Mouse (Mus musculus) heart, embryonic 13.5 days (tissue): ENCODE results near the gene Tmem263. TPM values are rescaled to one million over a fixed set of nuclear protein-coding genes. Genes with fewer than 3 reads are reported as not detected.
A peak's percentile ranks its signal among the peaks of the same experiment; 100 is the strongest.

Experiments
- ATAC-seq: fragments of 200-750 bp; cut with Nextera tagmentation; 2 replicates; pipeline ENCODE4 v1.8.0; 2017; ENCODE audit warnings: moderate TSS enrichment; ENCODE audit not compliant: insufficient number of reproducible peaks, low FRiP score, low TSS enrichment; ENCODE audit errors: extremely low read depth
- H3K27ac ChIP-seq: fragments of 300-500 bp; sonication (generic); replicated peaks from 2 replicates; pipeline ENCODE4 v1.5.1; 2015; ENCODE audit warnings: moderate library complexity, mild to moderate bottlenecking, inconsistent platforms
- H3K27me3 ChIP-seq: fragments of 300-500 bp; sonication (generic); replicated peaks from 2 replicates; pipeline ENCODE4 v1.6.1; 2015; ENCODE audit warnings: mild to moderate bottlenecking, inconsistent platforms
- H3K36me3 ChIP-seq: fragments of 300-500 bp; sonication (generic); 2 replicates; pipeline ENCODE4 v1.6.1; 2015; ENCODE audit warnings: mild to moderate bottlenecking, inconsistent platforms
- H3K4me1 ChIP-seq: fragments of 300-500 bp; sonication (generic); 2 replicates; pipeline ENCODE4 v1.6.1; 2015; ENCODE audit warnings: inconsistent platforms
- H3K4me2 ChIP-seq: fragments of 300-500 bp; sonication (generic); 2 replicates; pipeline ENCODE4 v1.6.1; 2015; ENCODE audit warnings: inconsistent platforms, mild to moderate bottlenecking, moderate library complexity
- H3K4me3 ChIP-seq: fragments of 300-500 bp; sonication (generic); 2 replicates; pipeline ENCODE4 v1.5.1; 2015; ENCODE audit warnings: moderate library complexity, mild to moderate bottlenecking, inconsistent platforms
- H3K9ac ChIP-seq: fragments of 300-500 bp; sonication (generic); 2 replicates; pipeline ENCODE4 v1.6.1; 2015; ENCODE audit warnings: inconsistent platforms, mild to moderate bottlenecking, moderate library complexity
- H3K9me3 ChIP-seq: fragments of 300-500 bp; sonication (generic); 2 replicates; pipeline ENCODE4 v1.6.1; 2016; ENCODE audit warnings: inconsistent platforms
- WGBS: fragments of 180-500 bp; shearing (Covaris S2); methylation state at CpG from one replicate; pipeline ENCODE4 v1.1.7; 2015; ENCODE audit warnings: mixed read lengths; 5-methylcytosine and 5-hydroxymethylcytosine counted together
- polyA plus RNA-seq: library from polyadenylated mRNA; unstranded; fragments of >200 nt; fragmentation: Nextera tagmentation; extraction: Ambion mirVana; gene quantifications from 2 replicates; pipeline ENCODE4 v1.2.1, GENCODE M21; 2015

Tmem263 gene
- 56.0 and 56.6 TPM in 2 replicates for polyA plus RNA-seq

DNA sequence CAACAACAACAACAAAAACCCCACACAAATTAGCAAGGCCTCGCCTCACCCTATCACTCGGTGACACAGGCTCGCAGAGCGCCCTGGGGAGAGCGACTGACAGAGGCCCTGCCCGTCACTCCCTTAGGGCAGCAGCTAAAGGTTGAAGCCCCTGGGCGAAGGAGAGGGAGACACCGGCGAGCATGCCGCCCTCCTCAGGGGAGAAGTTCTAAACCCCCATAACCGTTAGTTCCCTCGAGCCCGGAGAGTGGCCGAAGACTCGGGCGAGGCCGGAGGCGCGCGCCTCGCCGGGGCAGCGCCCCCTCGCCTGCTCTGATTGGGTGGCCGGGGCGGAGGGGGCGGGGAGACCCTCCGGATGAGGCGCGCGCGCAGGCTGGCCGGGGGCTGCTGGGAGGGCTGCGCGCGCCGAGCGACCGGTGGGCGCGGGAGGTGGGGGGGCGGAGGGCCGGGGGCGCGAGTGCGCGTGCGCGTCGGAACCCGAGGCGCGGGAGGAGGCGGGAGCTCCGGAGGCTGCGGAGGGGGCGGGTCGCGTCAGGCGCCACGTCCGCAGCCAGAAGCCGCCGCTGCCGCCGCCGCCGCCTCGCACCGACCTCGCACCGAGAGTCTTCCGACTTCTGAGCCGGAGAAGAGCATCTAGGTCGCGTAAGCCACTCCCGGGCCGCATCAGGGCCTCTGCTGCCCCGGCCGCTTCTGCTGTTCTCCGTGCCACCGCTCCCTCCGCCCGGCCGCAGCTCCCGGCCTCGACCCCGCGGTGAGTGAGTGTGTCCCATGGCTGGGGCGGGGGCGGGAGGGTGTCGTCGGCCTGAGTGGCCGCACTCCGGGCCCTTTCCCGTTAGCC is at the start of gene Tmem263, which contains the start of gene Fhl4:
Tmem263 (plus strand) TSS at position 381 of the 838 bp plus-strand sequence.
Fhl4 (minus strand) TSS at position 249 of the 838 bp plus-strand sequence.
- H3K4me3 ChIP-seq, result peak within 1 kb of the TSS; percentile 87
- H3K27ac ChIP-seq, result peak within 1 kb of the TSS; percentile 95
- peaks cover 21% of the 10 kb centered on the region for H3K4me1 ChIP-seq
- H3K4me2 ChIP-seq, result peak within 1 kb of the TSS; percentile 82
- peak; percentile 98 for ATAC-seq
- H3K27me3 ChIP-seq, result no peaks in the 10 kb centered on the region
- no peaks in the 10 kb centered on the region for H3K36me3 ChIP-seq
- WGBS, result under 1% methylated on average over 70 of the region's 96 CpGs
- H3K9ac ChIP-seq, result peak within 1 kb of the TSS; percentile 99
- H3K9me3 ChIP-seq, result no peaks in the 10 kb centered on the region

DNA sequence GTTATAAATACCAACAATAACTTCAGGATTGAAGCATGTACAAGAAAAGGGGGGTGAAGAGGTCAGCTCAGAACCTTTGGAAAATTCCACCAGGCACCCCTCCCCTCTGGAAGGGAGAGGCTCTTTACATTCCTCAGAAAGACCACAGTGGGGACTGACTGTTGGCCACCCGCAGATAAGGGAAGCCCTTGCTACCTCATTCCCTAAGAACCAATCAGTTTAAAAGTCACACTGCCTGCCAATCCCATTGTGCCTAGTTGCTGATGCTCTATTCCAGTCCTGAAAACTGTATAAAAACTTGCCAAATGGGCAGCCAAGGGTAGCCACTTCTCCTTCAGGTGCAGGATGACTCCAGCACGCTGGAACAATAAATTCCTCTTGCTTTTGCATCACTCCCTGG is 47.6 kb upstream of the Tmem263 start:
- Histone ChIP-seq H3K9me3 (no peaks in the 10 kb centered on the region), H3K4me3 (no peak overlapping the region), H3K4me1 (no peaks in the 10 kb centered on the region), H3K36me3 (no peaks in the 10 kb centered on the region), H3K4me2 (no peak overlapping the region), H3K27ac (no peak overlapping the region), H3K9ac (no peak overlapping the region), H3K27me3 (no peaks in the 10 kb centered on the region)
- WGBS, result 64% methylated on average over 2 of the region's 2 CpGs
- ATAC-seq, result no peak

DNA sequence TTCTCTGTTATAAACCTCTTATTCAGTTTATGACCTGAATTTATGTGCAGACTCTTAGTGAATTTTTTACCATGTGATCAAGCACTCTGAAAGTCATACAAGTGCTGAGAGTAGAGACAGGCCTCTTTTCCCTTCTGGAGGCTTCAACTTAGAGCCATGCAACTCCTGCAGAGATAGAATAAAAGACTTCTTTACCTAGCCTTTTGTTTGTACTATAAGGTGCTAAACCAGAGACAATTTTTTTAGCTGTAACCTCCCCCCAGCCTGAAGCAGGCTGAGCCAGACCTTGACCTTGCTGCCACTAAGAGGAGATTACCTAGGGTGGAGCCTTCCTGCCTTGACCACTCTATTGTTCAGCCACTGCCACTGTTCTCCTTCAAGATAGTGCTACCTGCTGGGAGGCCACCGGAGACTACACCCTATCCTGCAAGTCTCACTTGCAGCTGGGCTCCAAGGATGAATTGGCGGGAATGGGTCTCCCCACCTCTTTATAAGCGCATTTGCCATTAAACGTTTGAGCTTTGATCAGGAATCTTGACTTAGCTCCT is 30.7 kb upstream of the Tmem263 start:
- WGBS, result 45% methylated on average over 4 of the region's 4 CpGs

DNA sequence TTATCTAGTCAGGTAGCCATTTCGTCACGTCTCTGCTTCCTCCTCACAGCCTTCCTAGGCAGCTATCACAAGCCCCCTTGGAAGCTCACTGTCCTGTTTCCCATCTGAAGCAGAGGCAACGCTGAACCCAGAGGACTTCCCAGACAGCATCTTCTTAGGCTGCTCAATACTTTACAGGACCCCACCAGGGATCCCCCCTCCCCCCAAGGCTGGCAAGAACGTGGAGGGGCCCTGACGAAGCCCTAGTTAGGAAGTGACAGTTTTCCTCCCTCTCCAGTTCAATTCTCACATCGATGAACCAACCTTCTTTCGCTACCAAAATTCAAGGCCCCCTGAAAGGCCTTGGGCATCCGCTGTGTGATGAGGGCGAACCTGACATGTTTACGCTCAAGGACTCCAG is 586 bp upstream of the Tmem263 start:
- WGBS, result 1% methylated on average over 10 of the region's 10 CpGs
- no peaks in the 10 kb centered on the region for H3K27me3 ChIP-seq
- H3K36me3 ChIP-seq, result no peaks in the 10 kb centered on the region
- no peaks in the 10 kb centered on the region for H3K9me3 ChIP-seq
- H3K4me2 ChIP-seq, result peak overlapping the region; percentile 82
- peak overlapping the region; percentile 92 for H3K27ac ChIP-seq
- H3K4me1 ChIP-seq, result peaks cover 21% of the 10 kb centered on the region
- peak overlapping the region; percentile 99 for H3K9ac ChIP-seq
- ATAC-seq, result no peak
- peak overlapping the region; percentile 87 for H3K4me3 ChIP-seq

More for the DNA sequence above, 30.7 kb upstream of the Tmem263 start:
- H3K4me1 ChIP-seq, result no peaks in the 10 kb centered on the region
- H3K4me3 ChIP-seq, result no peak overlapping the region
- H3K4me2 ChIP-seq, result no peak overlapping the region
- ATAC-seq, result no peak
- H3K27me3 ChIP-seq, result no peaks in the 10 kb centered on the region
- no peaks in the 10 kb centered on the region for H3K36me3 ChIP-seq
- no peak overlapping the region for H3K9ac ChIP-seq
- peaks cover 5% of the 10 kb centered on the region; the same call in 1 of the 2 replicates for H3K9me3 ChIP-seq
- H3K27ac ChIP-seq, result no peak overlapping the region

- Histone ChIP-seq H3K27me3 (no peaks in the 10 kb centered on the region), H3K36me3 (no peaks in the 10 kb centered on the region), H3K4me2 (peak overlapping the region; percentile 82), H3K9ac (peak overlapping the region; percentile 99), H3K4me1 (peaks cover 21% of the 10 kb centered on the region), H3K27ac (peak overlapping the region; percentile 95), H3K4me3 (peak overlapping the region; percentile 87), H3K9me3 (no peaks in the 10 kb centered on the region)
- WGBS, result under 1% methylated on average over 33 of the region's 34 CpGs
- ATAC-seq, result peak; percentile 7; the same call in 1 of the 2 replicates
Measured at GRCm38 (mm10) chr10:85103085-85103885, 858 bp downstream of the Tmem263 start.

- H3K9me3 ChIP-seq, result no peaks in the 10 kb centered on the region
- no peak overlapping the region for H3K4me3 ChIP-seq
- no peak overlapping the region for H3K4me2 ChIP-seq
- H3K36me3 ChIP-seq, result peaks cover 66% of the 10 kb centered on the region
- no peak overlapping the region for H3K9ac ChIP-seq
- ATAC-seq, result no peak
- no peaks in the 10 kb centered on the region for H3K27me3 ChIP-seq
- H3K4me1 ChIP-seq, result peaks cover 9% of the 10 kb centered on the region; the same call in 1 of the 2 replicates
- H3K27ac ChIP-seq, result no peak overlapping the region
- 59% methylated on average over 4 of the region's 4 CpGs for WGBS
Measured at GRCm38 (mm10) chr10:85114409-85114808, 12.0 kb downstream of the Tmem263 start.

DNA sequence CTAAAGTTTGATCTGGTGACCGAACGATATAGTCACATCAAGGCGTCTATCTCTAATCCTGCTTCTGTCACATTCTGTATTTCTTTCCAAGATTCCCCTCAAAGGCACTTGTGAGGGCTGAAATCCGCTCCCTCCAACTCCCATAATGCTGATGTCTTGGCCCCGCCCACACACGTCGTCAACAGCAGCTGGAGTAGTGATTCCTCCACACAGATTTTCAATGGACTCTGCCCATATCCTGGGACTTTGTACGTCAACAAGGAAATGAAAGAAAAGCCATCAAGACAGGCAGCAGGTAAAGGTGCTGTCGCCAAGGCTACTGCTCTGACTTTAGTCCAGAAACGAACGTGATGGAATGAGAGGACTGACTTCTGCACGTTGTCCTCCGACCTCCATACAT is 22.8 kb downstream of the Tmem263 start:
- H3K9ac ChIP-seq, result no peak overlapping the region
- 80% methylated on average over 13 of the region's 13 CpGs for WGBS
- peaks cover 15% of the 10 kb centered on the region for H3K4me1 ChIP-seq
- peaks cover 46% of the 10 kb centered on the region for H3K36me3 ChIP-seq
- no peak overlapping the region for H3K4me2 ChIP-seq
- no peaks in the 10 kb centered on the region for H3K9me3 ChIP-seq
- no peak overlapping the region for H3K27ac ChIP-seq
- no peaks in the 10 kb centered on the region for H3K27me3 ChIP-seq
- H3K4me3 ChIP-seq, result no peak overlapping the region
- ATAC-seq, result no peak

- no peaks in the 10 kb centered on the region for H3K9me3 ChIP-seq
- H3K9ac ChIP-seq, result peak within 1 kb of the TSS; percentile 85
- WGBS, result 8% methylated on average over 20 of the region's 20 CpGs
- peak within 1 kb of the TSS; percentile 46 for H3K27ac ChIP-seq
- ATAC-seq, result peak; percentile 100
- peaks cover 15% of the 10 kb centered on the region for H3K4me1 ChIP-seq
- H3K27me3 ChIP-seq, result no peaks in the 10 kb centered on the region
- peak within 1 kb of the TSS; percentile 75 for H3K4me2 ChIP-seq
- H3K36me3 ChIP-seq, result peaks cover 25% of the 10 kb centered on the region
- H3K4me3 ChIP-seq, result peak within 1 kb of the TSS; percentile 69
Measured at GRCm38 (mm10) chr10:85127395-85128287, 25.2 kb downstream of the Tmem263 start, which contains the start of gene Mterf2. TSS of gene Mterf2 (minus strand) at chr10:85128027.

DNA sequence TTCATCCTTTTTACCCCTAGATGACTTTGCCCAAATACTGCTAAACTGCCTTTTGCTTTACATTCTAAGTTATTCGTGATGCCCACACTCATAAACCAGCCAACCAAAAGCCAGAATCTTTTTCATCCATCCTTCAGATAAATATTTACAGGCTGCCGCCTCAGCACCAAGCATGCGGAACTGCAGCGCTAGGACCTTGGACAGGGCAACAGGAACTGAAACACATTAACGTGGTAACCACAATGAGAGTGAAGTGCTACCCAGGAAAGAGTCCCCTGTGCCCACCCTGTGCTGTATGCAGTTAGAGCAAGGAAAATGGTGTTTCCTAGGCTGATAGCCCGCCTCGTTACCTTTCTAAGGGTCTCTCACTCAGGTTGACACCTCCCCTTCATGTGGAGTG is 26.0 kb downstream of the Tmem263 start:
- Histone ChIP-seq H3K4me1 (peaks cover 15% of the 10 kb centered on the region), H3K27me3 (no peaks in the 10 kb centered on the region), H3K4me3 (peak overlapping the region; percentile 69), H3K36me3 (peaks cover 23% of the 10 kb centered on the region), H3K27ac (no peak overlapping the region; the same call in 1 of the 2 replicates), H3K9ac (peak overlapping the region; percentile 65), H3K4me2 (peak overlapping the region; percentile 75), H3K9me3 (no peaks in the 10 kb centered on the region)
- ATAC-seq, result no peak
- WGBS, result 24% methylated on average over 7 of the region's 7 CpGs

- Histone ChIP-seq H3K27ac (no peak overlapping the region), H3K4me3 (no peak overlapping the region), H3K27me3 (no peaks in the 10 kb centered on the region), H3K4me1 (no peaks in the 10 kb centered on the region), H3K36me3 (peaks cover 27% of the 10 kb centered on the region), H3K9ac (no peak overlapping the region), H3K4me2 (no peak overlapping the region), H3K9me3 (no peaks in the 10 kb centered on the region)
- WGBS, result 78% methylated on average over 6 of the region's 6 CpGs
- no peak for ATAC-seq
Measured at GRCm38 (mm10) chr10:85136573-85136972, 34.1 kb downstream of the Tmem263 start.
